Mouse (Mus musculus) heart, adult 2 months (tissue): ENCODE results near the gene Gm20532.

ENCODE experiments used
- CTCF ChIP-seq: fragments of 200-600 bp; IDR thresholded peaks from 2 replicates; pipeline ENCODE4 v1.8.1; 2022; ENCODE audit warnings: antibody characterized with exemption, mild to moderate bottlenecking, moderate library complexity
- EP300 ChIP-seq: fragments of 200-500 bp; IDR thresholded peaks from 2 replicates; pipeline ENCODE4 v1.6.1; 2011; ENCODE audit warnings: low read depth, low read length, control low read depth; ENCODE audit not compliant: insufficient read depth
- POLR2A ChIP-seq: fragments of 200-500 bp; IDR thresholded peaks from 2 replicates; pipeline ENCODE4 v1.6.1; 2011; ENCODE audit warnings: mild to moderate bottlenecking, low read depth, low read length, control low read depth; ENCODE audit not compliant: insufficient read depth

DNA sequence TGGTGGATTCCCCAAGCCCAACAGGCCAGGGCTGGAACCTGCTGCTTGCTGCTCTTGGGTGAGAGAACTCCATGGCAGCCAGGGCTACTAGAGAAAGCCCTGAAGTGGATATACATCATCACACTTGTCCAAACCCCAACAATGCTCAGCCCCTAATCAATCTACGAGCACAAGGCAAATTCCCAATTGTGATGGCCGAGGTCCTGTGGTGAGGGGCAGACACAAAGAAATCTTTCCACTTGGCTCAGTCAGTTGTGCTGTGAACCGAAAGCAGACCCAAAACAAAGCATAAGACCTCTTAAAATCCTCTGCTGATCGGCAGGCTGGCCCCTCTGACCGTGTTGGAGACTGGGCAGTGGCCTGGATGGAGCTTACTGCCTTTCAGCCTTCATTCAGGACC, 11.6 kb upstream of the Gm20532 start:
- TF ChIP-seq CTCF (no peak), POLR2A (no peak), EP300 (no peak)
